ENCODE assay signal across 1 mouse cellular context in the genomic region with DNA sequence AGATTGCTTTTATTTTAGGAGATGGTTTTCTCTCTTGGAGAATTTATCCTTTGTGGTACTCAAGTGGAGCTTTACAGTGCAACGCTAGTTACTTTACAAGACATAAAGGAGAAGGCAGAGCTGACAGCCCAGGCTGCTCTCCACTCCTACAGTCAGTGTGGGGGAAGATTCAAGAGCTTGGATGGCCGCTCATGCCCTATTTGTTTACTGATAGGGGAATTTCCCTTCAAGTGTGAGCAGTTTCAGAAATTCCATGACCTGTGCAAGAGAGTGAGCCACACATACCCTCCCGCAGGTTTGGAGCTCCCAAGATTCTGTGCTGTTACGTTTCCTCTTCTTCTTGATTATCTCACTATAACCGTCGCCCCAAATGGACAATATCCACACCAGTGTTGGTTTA.
TF ChIP-seq lines count a peak whose summit lies in the region.

No protein-coding gene starts in this region.

TF ChIP-seq in CH12.LX, 34 proteins besides CTCF, POLR2A, EP300 and RAD21 (continued from another document):
- peak; percentile 43; the same call in 1 of the 2 replicates for TF ChIP-seq TCF12 (IDR thresholded peaks at IDR 0.05; ENCODE audit: low read depth, low read length)
- TF ChIP-seq MEF2A (IDR thresholded peaks at IDR 0.05; ENCODE audit: borderline replicate concordance, low read depth, low read length) = peak; percentile 59; the same call in 1 of the 2 replicates
